Mouse (Mus musculus) frontal cortex, postnatal 36 days (tissue): ENCODE measurements at regions not wholly inside any gene's neighbourhood (a gene's known extent, or its start where the extent isn't known, plus 50 kb on each side); places are given as distances from the start of the nearest gene placed in this dataset.
A peak's percentile ranks its signal among the peaks of the same experiment; 100 is the strongest.
"Not testable (repeated sequence)": the region's sequence is repeated elsewhere in the genome, so short reads cannot be mapped to it uniquely, and the experiment has no call there.

Experiments
- DNase-seq, 2 experiments: peaks; one replicate each; pipeline ENCODE4 v3.0.0; 2022; ENCODE audit warnings: low spot score in 2 of 2

DNA sequence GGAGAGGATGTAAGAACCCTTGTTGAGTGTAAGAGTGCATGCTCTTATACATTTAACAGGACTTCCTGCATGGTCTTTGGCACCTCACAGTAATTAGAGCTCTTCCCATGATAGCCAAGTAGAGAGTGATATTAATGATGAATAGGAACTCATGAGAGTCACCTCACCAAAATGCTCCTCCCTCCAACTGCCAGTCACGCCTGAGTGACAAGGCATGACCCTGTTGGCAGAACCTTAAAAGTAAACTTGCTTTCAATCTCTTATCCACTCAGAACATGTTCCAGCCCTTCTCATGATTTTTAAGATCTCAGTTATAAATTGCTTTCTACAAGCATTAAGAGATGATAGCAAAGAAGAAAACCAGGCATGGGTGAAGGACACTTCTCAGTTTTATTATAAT is 291.8 kb downstream of the Tox3 start:
- DNase-seq: no peak

DNA sequence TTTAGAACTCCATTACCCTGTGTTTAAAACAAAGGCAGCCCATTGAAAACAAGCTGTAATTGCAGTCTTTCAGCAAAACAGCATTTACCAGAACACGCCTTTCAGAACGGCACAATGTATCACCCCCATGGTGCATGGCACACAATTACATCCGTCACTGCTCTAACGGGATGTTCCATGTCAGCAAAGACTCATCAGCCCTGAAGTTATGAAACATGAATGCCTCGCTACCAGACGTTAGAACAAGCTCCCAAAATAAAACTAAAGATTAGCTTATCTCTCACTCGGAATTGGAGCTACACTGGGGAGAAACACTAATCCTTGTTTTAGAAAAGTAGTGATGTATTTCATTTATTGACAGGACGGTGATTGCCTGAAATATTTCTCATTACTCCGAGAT is 301.4 kb downstream of the Tox3 start:
- DNase-seq: no peak

DNA sequence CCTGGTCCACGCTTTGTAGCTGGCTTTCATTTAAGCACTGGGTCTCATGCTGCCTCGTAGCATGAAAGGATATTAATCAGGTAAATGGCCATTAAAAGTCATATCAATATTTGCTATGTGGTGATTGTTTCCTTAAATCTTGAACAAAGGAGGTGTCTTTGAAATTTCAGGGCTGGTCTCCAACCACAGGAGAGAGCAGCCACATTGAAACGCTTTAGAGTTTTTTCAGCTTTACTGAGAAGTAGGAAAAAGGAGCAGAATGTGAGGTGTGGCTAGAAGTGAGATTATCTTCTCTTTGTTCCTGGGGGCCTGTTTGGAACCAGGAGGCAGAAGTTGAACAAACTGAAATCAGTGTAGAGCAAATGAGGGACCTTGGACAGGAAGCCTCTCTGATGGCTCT is 311.7 kb downstream of the Tox3 start:
- no peak for DNase-seq

DNA sequence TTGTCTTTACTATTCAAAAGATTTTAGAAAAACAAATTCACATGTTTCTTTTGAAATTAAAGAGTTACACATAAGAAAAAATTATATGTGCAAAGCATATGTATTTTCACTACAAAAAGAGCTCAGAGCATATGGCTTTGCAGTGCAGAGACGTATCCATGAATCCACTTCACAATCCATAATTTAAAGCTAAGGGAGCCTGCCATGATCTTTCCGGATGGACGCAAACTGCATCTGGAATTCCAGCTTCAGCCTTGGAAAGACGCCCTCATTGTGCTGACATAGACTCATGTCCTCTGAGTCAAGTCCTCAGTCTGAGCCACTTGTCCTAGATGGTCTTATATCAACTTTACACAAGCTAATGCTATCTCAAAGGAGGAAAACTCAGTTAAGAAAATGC is 315.6 kb downstream of the Tox3 start:
- peak in 1 of 2 experiments; percentile 2 for DNase-seq

DNA sequence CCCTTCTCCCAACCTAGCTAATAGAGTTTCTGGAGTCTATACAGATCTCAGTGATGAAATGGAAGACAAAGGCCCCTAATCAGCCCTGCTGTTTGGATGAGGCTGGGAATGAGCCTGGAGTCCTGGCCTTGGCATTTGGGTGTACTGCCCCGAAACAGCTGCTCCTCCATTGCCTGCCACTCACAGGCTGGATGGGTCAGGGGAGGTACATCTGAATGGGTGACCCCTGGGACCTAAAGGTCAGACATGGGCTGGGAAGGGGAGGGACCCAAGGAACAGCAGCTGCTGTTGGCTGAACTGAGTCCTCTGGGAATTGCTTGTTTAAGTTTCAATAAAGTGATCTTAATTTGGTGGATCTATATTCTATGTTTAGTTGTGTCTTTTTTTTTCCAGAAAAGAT is 316.9 kb downstream of the Tox3 start:
- DNase-seq: no peak

DNA sequence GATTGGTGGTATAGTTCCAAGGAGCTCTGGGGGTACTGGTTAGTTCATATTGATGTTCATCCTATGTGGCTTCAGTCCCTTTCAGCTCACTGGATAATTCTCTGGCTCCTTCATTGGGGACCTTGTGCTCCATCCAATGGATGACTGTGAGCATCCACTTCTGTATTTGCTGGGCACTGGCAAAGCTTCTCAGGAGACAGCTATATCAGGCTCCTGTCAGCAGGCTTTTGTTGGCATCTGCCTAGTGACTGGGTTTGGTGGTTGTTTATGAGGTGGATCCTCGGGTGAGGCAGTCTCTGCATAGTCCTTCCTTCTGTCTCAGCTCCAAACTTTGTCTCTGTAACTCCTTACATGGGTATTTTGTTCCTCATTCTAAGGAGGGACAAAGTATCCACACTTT is 330.2 kb downstream of the Tox3 start:
- DNase-seq: not testable (repeated sequence)

DNA sequence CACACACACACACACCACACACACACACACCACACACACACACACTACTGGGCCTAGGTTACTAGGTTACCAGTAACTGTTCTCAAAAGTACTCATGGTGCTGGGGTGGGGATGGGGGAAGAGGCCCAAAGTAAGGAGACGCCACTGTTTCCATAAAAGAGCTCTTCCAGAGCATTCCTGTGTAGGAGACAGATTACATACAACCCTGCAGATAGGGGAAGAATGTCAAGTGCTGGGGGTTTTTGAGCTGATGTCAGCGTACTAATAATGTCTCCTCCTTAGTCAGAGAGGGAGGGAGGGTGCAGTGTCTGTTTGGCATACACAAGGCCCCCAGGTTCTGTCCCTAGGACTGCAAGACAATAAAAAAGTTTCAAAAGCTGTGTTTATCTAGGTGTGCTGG is 334.4 kb downstream of the Tox3 start:
- no peak for DNase-seq

DNA sequence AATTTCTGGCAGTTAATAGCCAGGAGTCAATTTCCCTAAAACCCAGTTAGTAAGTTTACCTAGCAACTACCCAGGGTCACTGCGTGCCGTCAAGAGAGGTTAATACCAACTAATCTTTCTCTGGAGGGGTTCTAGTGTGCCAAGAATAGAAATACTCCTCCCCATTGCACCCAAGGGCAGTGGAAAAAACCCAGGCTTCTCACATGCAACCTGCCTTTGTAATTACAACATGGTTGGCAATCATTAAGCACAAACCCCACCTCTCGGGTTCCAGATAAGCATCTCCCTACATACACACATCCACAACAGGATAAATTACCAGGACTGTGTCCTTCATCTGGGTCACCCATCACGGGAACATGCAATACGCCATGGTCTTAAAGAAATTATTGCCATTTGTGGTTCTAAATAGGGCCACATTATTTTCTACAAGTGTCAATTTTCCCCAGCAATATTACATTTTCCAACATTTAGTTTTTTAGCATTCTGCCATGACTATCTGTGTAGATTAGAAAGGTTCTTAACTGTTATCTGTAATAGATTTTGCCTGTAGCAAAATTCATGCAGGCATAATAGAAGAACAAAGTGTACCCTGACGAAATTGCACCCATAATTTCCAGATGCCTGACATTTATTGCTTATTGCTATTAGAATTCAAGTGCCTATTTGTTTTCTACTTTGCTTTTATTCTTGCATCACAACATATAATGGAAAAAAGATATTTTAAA is 336.3 kb downstream of the Tox3 start:
- DNase-seq: no peak

DNA sequence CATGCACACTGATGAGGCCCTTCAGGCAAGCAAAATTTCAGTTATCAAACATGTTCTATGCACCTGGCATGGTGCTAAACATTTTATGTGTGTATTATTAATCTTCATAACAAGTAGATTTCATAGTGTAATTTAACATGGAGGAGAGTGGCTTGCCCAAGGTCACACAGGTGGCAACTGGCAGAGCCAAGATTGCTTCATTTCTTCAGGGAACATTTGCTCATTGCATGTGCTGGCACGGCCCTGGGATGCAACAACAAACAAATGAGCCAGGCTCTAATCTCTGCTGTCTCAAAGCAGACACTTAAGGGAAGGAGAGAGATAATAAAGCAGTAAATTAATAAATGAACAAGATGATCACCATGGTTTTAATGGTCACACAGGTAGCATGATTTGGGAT is 338.7 kb downstream of the Tox3 start:
- DNase-seq: no peak

DNA sequence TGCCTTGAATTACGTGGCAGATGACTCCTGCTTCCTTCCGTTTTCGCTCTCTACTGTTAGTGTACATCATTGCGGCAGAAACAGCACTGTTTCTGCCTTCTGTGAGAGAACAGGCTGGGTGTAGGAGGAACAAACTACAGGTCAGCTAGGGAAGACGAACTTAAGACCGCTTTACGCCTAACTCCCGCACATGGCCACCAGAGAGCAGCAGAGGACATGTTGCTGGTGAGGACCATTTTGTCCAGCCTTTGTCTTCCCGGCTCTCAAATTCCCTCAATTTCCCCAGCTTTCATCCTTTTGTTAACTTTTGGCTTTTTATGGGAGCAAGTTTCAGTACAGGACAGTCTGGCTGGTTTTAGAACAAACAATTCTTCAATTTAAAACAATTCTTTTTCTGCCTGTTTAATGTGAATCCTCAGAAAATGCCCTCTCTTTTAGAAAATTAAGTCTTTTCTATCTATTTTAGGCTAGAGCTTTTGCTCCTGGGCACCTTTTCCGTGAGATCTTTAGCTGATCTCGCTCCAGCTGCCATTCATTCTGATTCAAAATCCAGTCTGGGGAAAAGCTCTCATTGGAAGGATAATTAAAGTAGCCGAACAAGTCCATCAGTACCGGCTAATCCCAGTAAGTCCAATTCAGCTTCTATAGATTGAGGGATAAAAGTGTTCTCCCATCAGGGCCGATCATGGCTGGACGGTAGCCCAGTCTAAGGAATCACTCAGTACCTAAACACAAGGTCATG is 347.1 kb downstream of the Tox3 start:
- DNase-seq: peak; percentile 82 to 88

DNA sequence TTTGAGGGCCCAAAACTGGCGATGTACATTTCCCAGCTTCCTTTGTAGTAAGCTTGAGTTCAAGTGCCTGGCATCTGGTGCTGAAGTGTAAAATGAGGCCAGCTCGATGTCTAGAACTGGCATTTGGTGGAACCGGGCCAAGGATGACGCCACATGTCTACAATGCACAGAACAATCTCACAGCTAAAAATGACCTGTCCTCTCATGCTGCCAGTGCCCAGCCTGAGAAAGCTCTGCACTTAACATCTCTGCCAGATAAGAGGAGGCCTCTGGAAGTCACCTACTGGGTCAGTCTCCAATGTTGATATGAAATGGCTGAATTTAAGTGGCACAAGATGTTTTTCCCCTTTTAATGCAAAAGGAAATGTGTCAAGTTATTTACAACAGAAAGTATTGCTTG is 354.4 kb downstream of the Tox3 start:
- no peak for DNase-seq

DNA sequence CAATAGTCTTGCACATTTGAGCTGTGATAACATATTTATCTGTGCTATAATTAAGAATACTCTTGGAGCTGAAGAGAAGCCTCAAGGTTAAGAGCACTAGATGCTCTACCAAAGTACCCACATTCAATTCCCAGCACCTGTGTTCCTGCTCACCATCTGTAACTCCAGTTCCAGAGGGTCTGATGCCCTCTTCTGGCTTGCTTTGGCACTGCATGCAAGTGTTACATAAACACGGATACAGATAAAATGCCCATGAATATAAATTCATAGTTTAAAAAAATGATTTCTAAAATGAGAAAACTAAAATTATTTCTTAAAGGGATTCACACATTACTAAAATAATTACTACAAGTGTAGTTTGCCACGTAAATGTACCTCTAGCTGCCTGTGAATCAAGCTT is 364.3 kb downstream of the Tox3 start:
- DNase-seq: no peak

DNA sequence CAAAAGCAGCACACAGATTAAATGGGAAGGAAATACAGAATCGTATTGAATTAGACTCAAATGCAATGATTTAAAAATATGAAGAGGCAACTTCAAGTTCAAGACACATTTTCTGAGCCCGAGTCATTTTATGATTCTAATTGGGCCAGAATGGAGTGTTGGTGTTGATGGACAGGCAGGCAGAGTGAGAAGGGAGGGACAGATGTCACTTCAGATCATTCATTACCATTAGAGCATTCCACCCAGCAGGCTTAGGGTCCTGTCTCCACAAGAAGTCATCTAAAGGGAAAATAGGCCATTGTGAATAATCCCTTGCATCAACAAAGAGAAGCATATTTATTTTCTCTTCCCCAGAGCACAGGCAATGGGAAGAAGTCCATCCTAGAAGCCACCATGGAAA is 365.6 kb downstream of the Tox3 start:
- DNase-seq: no peak

DNA sequence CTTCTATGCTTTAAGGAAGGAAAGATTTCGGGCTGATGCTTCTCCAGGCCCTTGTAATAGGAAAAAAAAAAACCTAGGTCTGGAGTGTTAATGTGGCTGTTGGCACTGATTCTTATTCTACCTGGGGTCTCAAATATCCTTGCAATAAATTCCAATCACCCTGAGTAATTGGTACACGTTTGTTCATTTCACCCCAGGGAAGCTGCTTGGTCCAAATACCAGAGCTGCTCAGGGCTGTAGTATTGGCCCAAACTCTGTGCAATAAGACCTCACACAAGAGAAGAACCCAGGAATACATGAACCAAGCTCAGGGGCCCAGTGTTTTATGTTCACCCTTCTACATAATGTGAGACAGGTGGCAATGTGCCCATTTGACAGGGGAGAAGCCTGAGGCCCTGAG is 366.8 kb downstream of the Tox3 start:
- DNase-seq: no peak

DNA sequence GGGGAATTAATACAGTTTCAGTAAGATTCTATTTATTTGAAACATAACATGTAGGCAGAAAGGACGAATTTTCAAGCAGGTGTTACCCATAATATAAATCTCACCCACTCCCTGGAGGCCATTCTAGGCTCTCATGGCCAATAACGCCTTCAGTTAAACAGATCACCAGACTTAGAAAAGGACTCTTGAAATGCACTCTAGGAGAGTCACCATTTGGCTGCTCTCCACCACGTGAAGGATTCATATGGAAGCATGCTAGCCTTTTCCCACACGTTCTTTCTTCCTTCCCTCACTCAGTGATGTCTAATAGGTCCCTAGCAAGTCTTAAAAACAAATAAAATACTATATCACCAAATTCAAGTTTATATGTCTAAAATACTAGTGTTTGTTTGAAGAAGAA is 367.7 kb downstream of the Tox3 start:
- no peak for DNase-seq

DNA sequence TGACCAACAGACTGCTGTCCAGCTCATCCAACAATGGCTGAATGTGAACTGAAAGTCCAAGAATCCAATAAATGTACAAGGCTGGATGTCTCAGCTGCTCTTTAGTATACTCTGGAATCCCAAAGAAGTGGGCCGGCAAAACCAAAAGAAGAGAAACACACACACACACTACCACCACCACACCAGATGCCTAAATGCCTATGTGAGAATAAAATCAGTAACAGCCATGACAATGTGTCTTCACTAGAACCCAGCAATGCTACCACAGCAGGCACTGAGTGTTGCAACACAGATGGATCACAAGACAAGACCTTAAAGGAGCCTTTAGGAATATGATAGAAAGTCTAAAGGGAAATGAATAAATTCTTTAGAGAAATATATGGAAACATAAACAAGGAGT is 385.3 kb downstream of the Tox3 start:
- DNase-seq: peak in 1 of 2 experiments; percentile 61

DNA sequence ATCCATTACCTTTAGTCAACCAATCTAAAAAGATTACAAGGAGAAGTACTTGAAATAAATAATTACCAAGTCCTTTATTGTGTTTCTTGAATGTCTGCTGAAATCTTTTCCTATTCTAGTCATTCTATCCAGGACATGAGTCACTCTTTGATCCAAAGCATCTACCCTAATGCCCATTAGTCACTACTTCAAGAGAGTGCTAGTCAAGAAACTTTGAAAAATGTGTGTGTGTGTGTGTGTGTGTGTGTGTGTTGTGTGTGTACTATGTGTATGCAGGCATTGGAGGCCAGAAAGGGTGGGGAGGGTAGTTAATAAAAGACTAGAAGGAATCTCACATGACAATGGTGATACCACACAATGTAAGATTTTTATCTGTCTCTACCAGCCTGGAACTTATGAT is 390.7 kb downstream of the Tox3 start:
- DNase-seq: no peak

DNA sequence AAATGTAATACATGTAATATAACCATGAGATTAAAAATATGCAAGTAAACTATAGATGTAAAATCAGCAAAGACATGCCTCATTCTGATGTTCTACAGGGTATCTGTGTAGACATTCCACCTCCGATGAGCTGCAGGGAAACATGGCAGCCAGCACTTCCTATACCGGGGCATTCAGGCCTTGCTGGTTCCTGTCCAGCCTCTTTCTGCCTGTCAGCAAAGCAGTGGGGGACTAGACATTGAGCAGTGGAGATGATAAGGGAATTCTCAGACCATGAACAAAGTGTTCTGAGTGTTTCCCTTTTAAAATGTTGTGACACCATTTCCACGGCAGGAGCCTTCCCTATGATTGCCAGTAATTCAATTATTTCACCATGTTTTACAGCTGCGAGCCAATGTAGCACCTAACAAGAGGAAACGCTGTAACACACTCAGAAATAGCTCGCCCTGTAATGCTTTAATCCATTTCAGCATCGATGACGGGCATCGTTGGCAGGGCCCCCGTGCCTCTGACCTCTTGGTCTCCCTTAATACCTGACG is 391.6 kb downstream of the Tox3 start:
- peak in 1 of 2 experiments; percentile 6 for DNase-seq

DNA sequence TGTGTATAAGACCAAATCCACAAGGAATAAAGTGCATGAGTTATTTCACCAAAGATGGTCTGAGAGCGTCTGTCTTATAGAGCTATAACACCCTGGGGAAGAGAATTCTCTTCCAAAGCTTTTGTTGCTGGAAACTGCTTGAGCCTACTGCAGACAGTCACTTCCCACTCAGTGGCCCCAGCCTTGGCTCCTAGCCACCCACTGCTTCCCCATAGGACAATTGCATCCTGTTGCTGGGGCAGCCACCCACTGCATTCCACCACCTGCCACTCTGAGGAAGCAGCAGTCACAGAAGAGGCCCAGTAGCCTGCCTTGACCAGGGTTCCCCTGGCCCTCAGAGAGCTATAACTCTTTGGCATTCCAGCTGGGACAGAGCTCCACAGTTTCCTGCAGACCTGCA is 409.3 kb downstream of the Tox3 start:
- peak; percentile 60 to 64 for DNase-seq

DNA sequence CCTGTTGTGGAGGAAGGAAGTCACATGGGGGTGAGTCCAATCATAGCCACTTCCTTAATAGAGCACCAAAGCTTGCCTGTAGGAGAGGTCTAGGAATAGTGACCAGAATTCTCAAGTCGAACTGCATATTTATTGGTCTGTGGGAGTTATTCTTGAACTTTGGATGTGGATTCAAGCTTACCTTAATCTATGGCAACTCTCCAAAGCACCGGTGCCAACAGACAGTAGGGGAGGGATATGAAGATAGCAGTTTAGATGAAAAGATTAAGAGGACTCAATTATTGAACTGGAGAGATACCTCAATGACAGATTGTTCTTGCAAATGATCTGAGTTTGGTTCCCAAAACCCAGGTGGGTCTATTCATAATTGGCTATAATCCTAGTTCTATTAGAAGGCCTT is 413.6 kb downstream of the Tox3 start:
- DNase-seq: no peak

DNA sequence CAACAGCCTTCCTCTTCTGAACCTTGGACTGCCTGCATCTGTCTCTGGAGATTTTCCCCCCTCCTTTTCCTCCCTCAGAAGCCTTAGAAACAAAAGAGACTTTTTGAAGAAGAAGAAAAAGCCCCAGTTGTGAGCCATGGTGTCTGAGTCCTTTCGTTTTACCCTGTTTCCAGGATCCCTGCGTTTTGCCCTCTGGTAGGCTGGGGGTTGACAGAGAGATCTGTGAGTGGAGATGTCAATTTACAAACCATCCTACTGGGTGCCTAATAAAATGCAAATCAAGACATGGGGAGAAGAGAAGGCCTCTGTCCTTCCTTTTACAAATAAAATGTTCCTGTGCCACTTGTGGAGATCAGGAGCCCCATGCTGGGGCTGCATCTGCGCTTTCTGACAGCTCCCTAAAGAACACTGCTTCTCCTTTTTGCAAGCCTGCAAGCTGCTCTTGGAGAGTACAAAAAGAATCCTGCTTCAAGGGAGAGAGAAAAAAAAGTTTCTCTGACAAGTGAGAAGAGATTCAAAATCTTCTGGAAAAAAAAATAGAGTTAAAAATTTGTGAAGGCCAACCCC is 421.4 kb downstream of the Tox3 start:
- DNase-seq: no peak

DNA sequence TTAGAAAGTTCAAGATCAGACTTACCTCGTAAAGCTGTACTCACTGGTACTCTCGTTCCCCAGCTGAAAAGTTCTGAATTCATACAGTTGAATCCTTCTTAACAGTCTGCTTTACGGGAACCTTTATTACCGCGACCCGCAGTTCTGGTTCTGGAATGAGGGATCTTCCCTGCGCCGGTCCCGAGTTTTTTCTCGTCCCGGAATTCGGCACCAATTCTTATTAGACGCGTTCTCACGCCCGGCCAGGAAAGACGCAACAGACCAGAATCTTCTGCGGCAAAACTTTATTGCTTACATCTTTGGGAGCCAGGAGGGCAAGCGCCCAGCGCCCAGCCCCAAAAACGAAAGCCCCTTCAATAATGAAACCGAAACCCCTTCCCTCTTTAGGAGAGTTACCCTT is 423.4 kb downstream of the Tox3 start:
- DNase-seq: not testable (repeated sequence)

DNA sequence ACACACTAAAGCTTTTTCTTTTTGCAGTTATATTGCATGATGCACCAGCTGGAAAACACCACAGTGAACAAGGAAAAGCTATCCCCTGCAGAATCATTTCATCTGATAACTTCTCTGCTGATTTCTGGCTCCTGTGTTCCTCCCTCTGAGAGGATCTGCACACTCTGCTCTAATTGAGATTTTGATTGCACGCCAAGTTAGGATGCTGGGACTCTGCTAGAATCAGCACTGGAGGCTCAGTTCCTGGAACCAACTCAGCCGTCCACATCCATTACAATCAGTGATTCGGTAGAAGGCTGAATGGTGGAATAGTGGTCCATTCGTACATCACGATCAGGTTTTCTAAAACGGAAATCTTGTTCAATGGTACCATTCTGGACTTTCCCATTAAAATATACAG is 434.1 kb downstream of the Tox3 start:
- DNase-seq: no peak
